Mouse (Mus musculus): ENCODE measurements around the gene Pin4. TPM values are rescaled to one million over a fixed set of nuclear protein-coding genes. Genes with fewer than 3 reads are reported as not detected.
"Not testable (repeated sequence)": the region's sequence is repeated elsewhere in the genome, so short reads cannot be mapped to it uniquely, and the experiment has no call there.

Pin4 gene
- 68.0 and 70.3 TPM in 2 replicates for polyA plus RNA-seq (2015; fragmentation: Nextera tagmentation; extraction: Ambion mirVana)

DNA sequence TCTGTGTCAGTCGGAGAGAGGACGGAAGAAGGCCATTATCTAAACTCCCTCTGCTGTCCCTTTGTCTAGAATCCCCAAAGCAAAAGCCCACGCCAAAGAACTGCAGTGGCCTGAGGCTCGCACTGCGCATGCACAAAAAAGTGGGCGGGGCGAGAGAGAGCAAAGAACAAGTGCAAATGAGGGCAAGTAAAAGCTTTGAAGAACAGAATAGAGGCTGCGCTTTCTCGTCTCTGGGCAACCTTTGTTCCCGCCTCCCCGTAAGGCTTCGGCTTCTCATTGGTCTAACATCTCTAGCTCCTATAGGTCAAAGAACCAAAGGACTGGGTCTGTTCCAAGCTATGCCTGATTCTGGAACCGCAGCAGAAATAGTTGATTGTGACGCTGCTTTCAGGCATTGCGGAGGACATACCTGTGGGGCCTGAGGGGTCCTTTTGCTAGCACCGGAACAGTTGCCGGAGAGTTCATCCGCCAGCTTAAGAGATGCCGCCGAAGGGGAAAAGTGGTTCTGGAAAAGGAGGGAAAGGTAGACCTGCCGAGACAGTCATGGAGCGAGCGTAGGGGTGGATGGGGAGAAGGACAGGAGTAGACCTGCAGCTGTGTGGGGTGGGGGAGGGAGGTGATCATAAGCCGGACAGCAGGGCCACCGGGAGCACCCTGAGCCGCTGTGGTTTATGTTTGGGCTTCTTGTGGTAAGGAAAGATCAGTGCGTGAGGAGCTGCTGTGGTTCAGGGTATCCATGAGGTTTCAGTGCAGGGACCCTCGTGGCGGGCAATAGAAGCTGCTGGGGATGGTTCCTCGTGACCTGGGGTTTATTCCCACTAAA lies at the start of gene Pin4:
TSS of gene Pin4 (plus strand) at position 406 of the 823 bp plus-strand sequence.
- DNase-seq (ENCODE audit: low spot score), result peak; percentile 95

DNA sequence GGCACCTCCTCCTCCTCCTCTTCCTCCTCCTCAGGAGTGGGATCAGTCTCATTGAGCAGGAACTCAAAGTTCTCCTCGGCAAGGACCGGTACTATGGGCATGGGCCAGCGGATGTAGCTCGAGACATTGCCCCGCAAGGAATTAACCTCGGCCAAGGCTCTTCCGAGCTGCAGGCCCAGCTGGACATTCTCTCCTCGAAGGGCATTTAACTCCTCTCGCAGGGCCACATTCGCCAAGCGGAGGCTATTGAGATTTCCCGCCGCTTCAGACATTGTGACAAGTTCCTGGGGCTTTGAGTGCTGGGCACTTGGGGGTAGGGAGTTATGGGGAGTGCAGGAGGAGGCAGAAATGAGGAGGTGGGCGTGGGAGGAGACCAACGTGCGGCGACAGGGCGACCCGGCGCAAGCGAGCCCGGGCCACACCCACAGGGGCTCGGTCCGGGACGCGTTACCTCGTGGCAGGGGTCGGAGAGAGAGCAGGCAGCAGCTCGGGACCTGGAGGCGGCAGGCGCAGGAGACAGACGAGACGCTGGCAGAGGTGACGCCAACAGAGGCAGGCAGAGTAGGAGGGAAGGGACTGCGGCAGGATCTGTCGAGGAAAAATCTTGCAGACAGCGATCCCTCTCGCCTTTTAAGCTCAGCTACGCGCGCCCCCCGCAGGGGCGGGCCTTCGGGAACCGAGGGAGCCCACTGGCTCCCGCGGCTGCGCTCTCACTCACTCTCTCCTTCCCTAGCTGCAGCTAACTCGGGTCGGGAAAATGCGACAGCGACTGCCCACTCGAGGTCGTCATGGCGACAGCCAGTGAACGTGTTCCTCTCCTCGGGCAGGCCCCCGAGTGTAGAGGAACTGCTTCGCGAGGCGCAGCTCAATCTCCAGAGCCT lies 48.4 kb upstream of the Pin4 start, which contains the start of gene Rtl5:
TSS of gene Rtl5 (minus strand) at position 714 of the 881 bp plus-strand sequence.
- DNase-seq (ENCODE audit: low spot score), result peak; percentile 68

DNA sequence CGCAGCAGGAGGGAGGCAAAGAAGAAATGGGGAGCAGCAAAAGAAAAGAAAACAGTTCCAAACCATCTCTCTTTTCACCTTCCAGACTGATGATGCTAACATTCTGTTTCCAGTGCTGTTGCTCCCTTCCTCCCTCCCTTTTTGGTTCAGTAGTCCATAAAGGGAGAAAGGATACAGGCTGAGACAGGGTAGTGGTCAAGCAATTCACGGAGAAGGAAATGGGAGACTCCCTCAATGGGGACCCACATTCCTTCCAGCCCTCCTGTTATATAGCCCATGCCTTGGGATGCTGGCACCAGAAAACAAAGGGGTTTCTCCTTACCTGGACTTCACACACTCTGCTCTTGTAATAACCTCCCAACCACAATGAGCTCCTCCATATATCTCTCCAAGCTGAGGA lies 47.7 kb upstream of the Pin4 start:
- no peak for DNase-seq (ENCODE audit: low spot score)

DNA sequence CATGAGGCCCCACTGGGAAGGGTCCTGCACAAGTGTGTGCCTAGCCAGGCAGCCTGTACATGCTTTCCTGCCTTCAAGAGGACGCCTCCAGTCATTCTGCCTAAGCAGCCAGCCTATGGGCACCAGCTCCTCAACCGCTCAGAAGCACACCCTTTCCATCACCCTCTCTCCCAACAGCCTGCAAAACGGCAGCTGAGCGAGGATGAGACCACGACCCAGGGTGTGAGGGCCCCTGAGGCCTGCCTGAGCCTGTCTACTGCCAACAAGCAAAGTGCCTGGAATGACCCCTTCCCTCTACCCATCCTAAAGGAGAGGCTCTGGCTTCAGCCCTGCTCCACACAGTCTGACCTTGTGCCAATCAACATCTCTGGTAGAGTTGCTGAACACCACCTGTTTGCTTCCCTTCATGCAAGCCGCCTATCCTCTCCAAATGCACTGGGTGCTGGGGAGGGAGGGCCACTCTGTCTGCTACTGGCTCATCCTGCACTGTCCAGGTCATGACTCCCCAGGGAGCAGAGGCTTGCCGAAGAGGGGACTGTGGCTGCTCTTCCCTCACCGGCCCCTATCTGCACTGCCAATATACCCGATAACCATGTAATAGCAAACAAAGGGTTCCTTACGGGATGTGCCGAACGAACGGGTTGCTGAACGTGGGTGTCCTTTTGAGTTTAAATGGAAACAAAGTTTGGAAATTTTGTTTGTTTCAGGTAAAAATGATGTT lies 45.5 kb upstream of the Pin4 start:
- DNase-seq (ENCODE audit: low spot score), result no peak

GRCm38 (mm10) chrX:102074435-102074834 lies 44.8 kb upstream of the Pin4 start:
- no peak for DNase-seq (ENCODE audit: low spot score)

- DNase-seq (ENCODE audit: low spot score), result no peak
These were observed 44.1 kb upstream of the Pin4 start for GRCm38 (mm10) chrX:102075158-102075557.

DNA sequence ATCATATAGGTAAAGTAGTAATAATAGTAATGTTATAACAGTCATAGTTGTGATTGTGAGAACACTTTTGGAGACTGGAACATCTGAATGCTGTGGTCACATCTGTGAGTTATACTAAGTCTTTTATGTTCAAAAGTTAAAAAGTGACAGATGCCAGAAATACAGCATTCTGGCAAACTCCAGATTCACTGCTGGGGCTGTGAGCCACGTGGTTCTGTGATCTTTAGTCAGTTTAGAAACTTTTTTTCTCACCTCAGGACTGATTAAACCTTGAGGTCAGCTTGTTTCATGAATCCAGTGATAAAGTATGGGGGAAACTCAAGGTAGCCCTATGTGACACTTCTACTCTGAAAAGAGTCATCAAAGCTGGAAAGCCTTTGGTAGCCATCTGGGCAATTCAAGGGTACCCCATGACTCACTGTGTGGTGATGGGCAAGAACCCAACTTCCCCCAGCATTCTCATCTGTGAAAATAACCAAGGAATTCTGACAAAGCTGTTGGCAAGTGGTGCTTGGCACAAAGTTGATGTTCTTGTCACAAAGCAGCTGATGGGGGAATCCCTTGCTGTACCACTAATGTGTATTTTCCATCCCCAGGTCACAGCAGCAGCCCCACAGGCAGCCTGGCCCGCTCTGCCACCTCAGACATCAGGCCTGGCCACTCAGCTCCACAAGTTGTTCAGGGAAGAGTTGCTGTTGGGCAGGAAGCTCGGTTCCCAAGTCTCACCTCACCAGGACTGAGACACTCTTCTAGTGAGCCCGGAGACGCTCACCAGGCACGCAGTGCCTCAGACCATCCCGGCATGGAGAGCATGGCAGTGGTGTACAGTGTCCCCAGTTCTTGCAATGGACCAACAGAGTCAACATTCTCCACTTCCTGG lies 42.1 kb upstream of the Pin4 start:
- DNase-seq (ENCODE audit: low spot score), result no peak

GRCm38 (mm10) chrX:102081076-102081475 lies 38.2 kb upstream of the Pin4 start:
- DNase-seq (ENCODE audit: low spot score), result no peak

DNA sequence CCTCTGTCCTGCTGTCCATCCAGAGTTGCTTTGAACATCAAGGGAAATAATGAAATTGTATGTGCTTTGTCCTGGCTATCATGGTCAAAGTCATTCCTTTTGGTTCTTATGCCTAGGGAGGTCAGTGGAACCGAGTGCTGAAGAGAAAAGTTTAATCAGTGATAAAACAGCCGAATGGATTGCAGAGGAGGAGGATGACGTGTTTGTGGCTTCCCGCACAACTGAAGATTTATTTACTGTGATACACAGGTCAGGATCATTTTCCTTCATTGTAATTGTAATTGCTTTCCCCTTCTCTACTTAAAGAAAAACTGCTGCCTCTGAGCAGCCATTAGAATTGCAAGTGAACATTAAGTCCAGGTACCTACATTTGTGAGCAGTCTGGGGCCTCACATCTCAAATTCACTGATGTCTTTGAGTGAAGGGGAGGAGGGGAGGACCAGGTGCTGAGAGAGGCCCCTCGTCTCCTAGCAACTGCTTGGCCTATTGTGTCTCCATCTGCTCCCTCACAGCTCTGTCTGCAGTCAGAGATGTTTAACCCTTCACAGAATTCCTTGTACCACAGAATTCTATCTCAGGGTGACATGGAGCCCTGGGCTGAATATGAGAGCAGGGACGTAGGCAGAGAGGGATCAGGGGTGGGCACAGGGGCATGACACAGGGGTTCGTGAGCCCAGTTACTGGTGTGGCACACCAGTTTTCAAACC lies 37.5 kb upstream of the Pin4 start:
- peak; percentile 12 for DNase-seq (ENCODE audit: low spot score)

DNA sequence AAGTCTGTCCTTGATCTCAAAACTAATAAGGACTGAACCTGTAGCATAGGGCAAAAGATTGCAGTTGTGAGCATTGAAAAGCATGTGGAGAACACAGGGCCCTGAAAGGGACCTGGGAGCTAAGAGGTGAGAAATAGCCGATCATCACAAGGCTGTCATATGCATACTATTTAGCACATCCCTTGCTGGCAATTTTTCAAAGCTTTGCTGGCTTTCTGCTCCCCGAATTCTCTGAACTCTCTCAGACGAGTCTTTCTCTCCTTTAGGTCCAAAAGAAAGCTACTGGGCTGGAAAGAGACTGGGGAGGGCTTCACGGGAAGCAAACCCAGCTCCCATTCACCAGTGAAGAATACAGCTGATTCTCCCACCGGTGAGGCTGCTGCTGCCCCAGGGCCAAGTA lies 36.9 kb upstream of the Pin4 start:
- no peak for DNase-seq (ENCODE audit: low spot score)

GRCm38 (mm10) chrX:102085798-102086443 lies 33.3 kb upstream of the Pin4 start:
- DNase-seq (ENCODE audit: low spot score), result no peak

- DNase-seq (ENCODE audit: low spot score), result no peak
These were observed 28.6 kb upstream of the Pin4 start for GRCm38 (mm10) chrX:102090605-102091004.

DNA sequence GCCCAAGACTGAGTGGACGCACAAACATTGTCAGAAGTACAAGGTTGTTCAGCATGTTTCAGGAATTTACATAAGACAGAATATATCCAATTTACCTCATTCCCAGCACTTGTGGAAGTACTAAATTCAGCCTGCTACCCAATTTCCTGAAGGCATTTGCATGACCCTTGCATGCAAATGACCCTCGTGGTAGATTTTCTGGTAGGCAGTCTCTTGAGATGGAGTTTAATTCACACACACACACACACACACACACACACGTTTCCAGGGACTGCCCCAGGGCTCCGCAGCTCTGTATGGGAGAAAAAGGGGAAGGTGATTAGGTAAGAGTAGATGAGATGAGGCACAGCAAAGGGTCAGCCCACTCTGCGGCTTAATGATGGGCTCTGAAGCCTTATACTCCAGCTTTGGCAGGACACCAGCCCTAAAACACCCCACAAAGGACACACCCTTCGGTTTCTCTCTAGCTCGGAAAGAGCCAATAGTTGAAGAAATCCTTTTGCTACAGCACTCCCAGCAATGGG lies 24.8 kb upstream of the Pin4 start:
- DNase-seq (ENCODE audit: low spot score), result no peak

DNA sequence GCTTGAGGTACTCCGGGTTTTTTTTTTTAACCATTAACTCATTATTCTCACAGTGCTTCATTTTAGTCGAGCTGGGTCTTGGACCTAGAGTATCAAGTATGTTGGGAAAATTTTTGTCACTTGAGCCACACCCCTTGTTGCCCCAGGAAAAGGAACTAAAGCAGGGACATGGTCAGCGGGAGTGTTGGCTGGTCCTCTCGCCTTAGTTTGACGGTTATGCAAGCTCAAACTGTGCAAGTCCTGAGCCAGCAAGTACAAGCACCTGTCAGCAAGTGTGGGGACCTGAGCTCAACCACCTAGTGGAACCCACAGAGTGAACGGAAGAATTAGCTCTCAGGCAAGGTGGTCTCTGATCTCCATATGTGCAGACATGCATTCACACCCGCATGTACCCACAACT lies 17.4 kb upstream of the Pin4 start:
- no peak for DNase-seq (ENCODE audit: low spot score)

- DNase-seq (ENCODE audit: low spot score), result not testable (repeated sequence)
These were observed 15.4 kb upstream of the Pin4 start for GRCm38 (mm10) chrX:102103830-102104229.

- not testable (repeated sequence) for DNase-seq (ENCODE audit: low spot score)
These were observed 9.9 kb upstream of the Pin4 start for GRCm38 (mm10) chrX:102109349-102109748.

GRCm38 (mm10) chrX:102115676-102116075 lies 3.6 kb upstream of the Pin4 start:
- no peak for DNase-seq (ENCODE audit: low spot score)

GRCm38 (mm10) chrX:102121321-102121720 lies 2.1 kb downstream of the Pin4 start:
- DNase-seq (ENCODE audit: low spot score), result no peak

DNA sequence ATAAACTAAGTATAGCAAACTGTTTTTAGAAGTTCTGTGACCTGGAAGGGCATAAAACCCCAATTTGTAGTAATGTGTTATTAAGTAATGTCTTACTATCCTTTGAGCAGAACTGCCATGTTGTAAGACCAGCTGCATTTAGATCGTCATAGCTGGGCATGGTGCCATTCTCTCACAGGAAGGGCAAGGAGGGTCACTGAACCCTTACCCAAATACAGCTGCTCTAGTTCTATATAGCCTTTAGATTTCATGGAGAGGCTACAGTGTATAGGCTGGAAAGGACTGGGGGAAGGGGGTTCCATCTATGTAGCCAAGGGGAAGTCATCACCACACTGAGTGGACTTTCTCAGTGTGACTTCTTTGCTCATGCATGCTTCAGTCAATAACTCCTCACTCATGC lies 21.9 kb downstream of the Pin4 start:
- no peak for DNase-seq (ENCODE audit: low spot score)
